Mouse (Mus musculus): ENCODE results near the gene Uggt2.
A peak's percentile ranks its signal among the peaks of the same experiment; 100 is the strongest.
"Not testable (repeated sequence)": the region's sequence is repeated elsewhere in the genome, so short reads cannot be mapped to it uniquely, and the experiment has no call there.

The Uggt2 gene

DNA sequence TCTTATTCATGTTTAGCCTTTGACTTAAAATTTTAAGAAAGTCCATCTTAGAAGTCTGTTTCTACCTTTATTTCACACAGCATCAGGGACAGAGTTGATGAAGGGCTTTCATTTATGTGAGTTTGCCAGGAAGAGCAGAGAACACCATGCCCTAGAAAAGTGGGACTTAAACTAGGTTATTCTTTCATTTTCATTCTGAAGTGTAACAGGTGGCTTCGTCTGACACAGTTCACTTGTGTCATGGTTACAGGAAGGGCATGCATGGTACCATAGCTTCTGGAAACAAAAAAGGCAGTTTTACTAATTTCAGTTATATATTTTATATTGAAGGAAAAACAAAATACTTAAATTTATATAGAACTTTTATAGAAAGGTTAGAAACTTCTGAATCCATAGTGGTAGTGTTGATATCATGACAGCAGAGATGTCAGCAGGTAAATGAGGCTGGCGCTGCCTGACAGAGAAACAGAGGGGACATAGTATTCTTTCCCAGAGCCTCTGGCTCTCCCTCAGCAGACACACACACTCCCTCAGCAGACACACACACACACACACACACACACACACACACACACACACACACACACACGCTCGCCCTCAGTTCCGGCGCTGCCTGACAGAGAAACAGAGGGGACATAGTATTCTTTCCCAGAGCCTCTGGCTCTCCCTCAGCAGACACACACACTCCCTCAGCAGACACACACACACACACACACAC, 117.4 kb downstream of the Uggt2 start:
- DNase-seq (ENCODE audit: low spot score in 2 of 2) = not testable (repeated sequence)

GRCm38 (mm10) chr14:118980890-118981289, 118.3 kb downstream of the Uggt2 start:
- no peak for DNase-seq (ENCODE audit: low spot score in 2 of 2)

DNA sequence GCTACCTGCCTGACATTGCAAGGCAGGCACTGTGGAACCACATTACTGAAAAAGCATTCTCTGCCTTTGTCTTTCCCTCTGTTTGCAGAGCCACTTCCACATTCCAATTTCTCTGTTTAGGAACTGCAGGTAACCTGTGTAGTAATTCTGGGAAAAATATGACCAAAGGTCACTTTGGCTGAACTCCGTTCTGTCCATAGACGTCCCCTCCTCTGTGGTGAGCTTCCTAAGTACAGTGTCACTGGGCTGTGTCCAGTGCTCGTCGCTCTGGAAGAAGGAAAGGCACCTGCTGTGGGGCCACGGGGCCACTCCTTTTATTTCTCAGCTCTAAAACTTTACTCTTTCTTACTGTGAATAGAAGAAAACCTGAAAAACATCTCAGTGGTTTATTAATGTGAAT, 118.9 kb downstream of the Uggt2 start:
- no peak for DNase-seq (ENCODE audit: low spot score in 2 of 2)

GRCm38 (mm10) chr14:118979571-118980325, 119.5 kb downstream of the Uggt2 start:
- DNase-seq (ENCODE audit: low spot score in 2 of 2) = no peak

- no peak for DNase-seq (ENCODE audit: low spot score in 2 of 2)
Observed at GRCm38 (mm10) chr14:118977136-118977816, 122.0 kb downstream of the Uggt2 start.

DNA sequence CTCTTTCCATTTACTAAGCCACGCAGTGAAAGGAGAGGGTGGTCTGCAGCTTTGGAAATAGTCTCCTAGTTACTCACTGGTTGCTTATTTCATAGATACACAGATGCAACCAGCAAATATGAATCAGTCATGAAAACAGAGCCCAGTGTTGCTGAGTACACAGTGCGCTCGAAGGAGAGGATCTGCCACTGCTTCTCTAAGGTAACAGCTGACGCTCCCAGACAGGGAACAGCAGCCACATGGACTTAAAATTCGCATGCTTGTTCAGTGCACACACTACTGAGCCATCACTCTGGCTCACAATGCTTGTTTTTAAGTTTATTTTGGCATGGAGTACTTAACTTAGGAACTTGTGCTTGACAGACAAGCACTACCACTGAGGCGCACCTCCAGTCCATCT, 127.0 kb downstream of the Uggt2 start:
- DNase-seq (ENCODE audit: low spot score in 2 of 2) = no peak

- DNase-seq (ENCODE audit: low spot score in 2 of 2) = no peak
Observed at GRCm38 (mm10) chr14:118967646-118968045, 131.6 kb downstream of the Uggt2 start.

GRCm38 (mm10) chr14:118965356-118966000, 133.8 kb downstream of the Uggt2 start:
- no peak for DNase-seq (ENCODE audit: low spot score in 2 of 2)

DNA sequence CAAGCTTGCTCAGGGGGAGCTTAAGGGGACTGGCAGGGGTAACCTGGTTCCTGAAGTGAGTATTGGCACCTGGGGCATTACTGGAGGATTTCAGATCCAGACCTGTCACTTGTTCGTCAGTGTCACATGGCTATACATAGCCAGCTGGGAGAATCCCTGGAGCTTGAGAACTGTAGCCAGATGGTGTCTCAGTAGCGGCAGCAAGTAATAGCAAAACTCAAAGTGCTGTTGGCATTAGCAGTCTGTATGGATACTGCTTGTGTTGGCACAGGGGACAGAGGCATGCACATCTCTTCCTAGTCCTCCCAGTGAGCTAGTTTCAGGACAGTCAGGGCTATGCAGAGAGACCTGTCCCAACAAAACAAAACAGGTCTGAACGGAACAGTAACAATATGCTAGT, 141.2 kb downstream of the Uggt2 start:
- DNase-seq (ENCODE audit: low spot score in 2 of 2) = no peak

- DNase-seq (ENCODE audit: low spot score in 2 of 2) = no peak
Observed at GRCm38 (mm10) chr14:118951912-118952583, 147.2 kb downstream of the Uggt2 start.

GRCm38 (mm10) chr14:118948841-118949240, 150.4 kb downstream of the Uggt2 start:
- no peak for DNase-seq (ENCODE audit: low spot score in 2 of 2)

DNA sequence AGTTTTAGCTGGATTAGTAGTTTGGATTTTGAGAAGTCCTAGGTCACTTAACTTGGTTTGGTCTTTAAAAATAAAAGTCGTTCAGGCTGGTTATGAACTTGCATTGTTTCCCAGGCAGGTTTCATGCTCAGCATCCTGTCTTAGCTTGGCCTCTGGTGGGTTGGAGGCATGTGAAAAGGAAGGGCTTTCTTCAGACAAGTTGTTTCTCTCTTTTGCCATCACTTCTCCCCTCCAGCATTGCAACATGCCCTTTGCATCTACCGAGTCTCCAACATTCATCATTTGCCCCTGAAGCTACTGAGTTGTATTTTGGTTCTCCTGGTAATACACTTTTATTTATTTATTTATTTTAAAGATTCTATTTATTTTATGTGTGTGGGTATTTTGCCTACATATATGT, 154.5 kb downstream of the Uggt2 start:
- no peak for DNase-seq (ENCODE audit: low spot score in 2 of 2)

GRCm38 (mm10) chr14:118942076-118942475, 157.2 kb downstream of the Uggt2 start:
- no peak for DNase-seq (ENCODE audit: low spot score in 2 of 2)

DNA sequence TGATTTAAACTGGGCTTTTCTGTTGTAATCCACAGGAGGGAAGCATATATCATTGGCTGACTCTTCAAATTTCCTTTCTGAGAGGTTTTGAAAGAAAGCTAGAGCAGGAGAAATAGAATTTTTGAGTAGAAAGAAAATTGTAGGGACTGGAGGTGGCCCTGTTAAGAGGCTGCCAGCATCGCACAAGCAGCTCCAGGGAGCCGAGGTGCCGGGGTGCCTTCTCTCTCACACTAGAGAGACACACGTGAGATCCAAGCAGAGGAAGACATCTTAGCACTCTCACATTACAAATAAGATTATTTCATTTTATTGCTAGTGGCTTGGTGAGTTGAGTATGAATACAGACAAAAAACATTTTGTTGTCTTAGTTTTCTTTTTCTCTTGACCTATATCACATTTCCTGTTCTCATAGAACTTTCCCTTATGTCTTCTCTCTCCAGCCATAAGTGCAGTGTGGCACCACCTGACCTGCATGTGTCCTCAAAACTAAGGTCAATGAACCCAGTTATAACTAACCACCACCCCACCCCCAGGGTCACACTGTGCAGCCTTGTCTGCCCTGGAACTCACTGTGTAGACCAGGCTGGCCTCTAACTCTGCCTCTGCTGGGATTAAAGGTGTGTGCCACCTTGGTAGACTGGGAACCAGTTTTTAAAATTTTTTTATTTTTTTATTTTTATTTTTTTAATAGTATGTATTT, 158.3 kb downstream of the Uggt2 start:
- no peak for DNase-seq (ENCODE audit: low spot score in 2 of 2)

- DNase-seq (ENCODE audit: low spot score in 2 of 2) = no peak
Observed at GRCm38 (mm10) chr14:118938551-118938950, 160.7 kb downstream of the Uggt2 start.

- peak; percentile 99 for DNase-seq (ENCODE audit: low spot score in 2 of 2)
Observed at GRCm38 (mm10) chr14:118937533-118938492, 161.4 kb downstream of the Uggt2 start, which contains the start of gene Dnajc3. Gene Dnajc3 (plus strand): TSS chr14:118937976.

DNA sequence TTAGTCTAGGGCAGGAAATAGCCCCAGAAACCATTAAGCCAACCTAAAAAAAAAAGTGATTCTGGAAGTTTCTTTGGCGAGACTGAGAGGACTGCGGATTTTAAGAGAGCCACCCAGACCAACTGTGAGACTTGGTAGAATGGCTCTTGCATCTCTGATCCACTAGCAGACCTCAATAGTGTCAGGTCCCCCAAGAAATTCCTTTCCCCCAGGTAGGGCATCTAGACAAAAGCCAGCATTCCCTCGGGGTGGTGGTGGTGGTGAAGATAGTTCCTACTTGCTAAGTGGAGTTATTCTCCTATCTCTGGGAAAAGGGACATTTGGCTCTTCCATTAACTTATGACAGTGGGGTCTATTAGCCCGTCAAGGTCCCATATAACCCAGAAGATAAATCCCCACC, 162.3 kb downstream of the Uggt2 start:
- no peak for DNase-seq (ENCODE audit: low spot score in 2 of 2)

GRCm38 (mm10) chr14:118936236-118936635, 163.0 kb downstream of the Uggt2 start:
- no peak for DNase-seq (ENCODE audit: low spot score in 2 of 2)
